Mouse (Mus musculus) heart, adult 2 months (tissue): ENCODE measurements at regions not wholly inside any gene's neighbourhood (a gene's known extent, or its start where the extent isn't known, plus 50 kb on each side); places are given as distances from the start of the nearest gene placed in this dataset.
A peak's percentile ranks its signal among the peaks of the same experiment; 100 is the strongest.

Experiments
- DNase-seq, 2 experiments: peaks; one replicate each; pipeline ENCODE4 v3.0.0; 2021
- H3K27ac ChIP-seq: fragments of 200-600 bp; 2 replicates; pipeline ENCODE4 v1.8.1; 2022
- H3K27me3 ChIP-seq: fragments of 200-500 bp; 2 replicates; pipeline ENCODE4 v1.6.1; 2012; ENCODE audit warnings: mild to moderate bottlenecking, low read length, inconsistent platforms, mixed read lengths; ENCODE audit not compliant: control insufficient read depth, insufficient read depth
- H3K36me3 ChIP-seq: fragments of 200-500 bp; 2 replicates; pipeline ENCODE4 v1.6.1; 2012; ENCODE audit warnings: low read length, inconsistent platforms; ENCODE audit not compliant: control insufficient read depth, insufficient read depth
- H3K4me1 ChIP-seq: fragments of 200-500 bp; 2 replicates; pipeline ENCODE4 v1.6.1; 2011; ENCODE audit warnings: low read length; ENCODE audit not compliant: control insufficient read depth, insufficient read depth
- H3K4me3 ChIP-seq: fragments of 200-600 bp; 2 replicates; pipeline ENCODE4 v1.8.1; 2022
- H3K79me2 ChIP-seq: fragments of 200-500 bp; replicated peaks from 2 replicates; pipeline ENCODE4 v1.6.1; 2012; ENCODE audit warnings: mild to moderate bottlenecking, inconsistent platforms, low read length, moderate library complexity, mixed read lengths; ENCODE audit not compliant: control insufficient read depth, insufficient read depth
- H3K9ac ChIP-seq: fragments of 200-500 bp; 2 replicates; pipeline ENCODE4 v1.6.1; 2012; ENCODE audit warnings: low read depth, mild to moderate bottlenecking, control low read depth, inconsistent platforms, low read length, mixed read lengths
- CTCF ChIP-seq: fragments of 200-600 bp; IDR thresholded peaks from 2 replicates; pipeline ENCODE4 v1.8.1; 2022; ENCODE audit warnings: antibody characterized with exemption, mild to moderate bottlenecking, moderate library complexity
- EP300 ChIP-seq: fragments of 200-500 bp; IDR thresholded peaks from 2 replicates; pipeline ENCODE4 v1.6.1; 2011; ENCODE audit warnings: low read depth, low read length, control low read depth; ENCODE audit not compliant: insufficient read depth
- POLR2A ChIP-seq: fragments of 200-500 bp; IDR thresholded peaks from 2 replicates; pipeline ENCODE4 v1.6.1; 2011; ENCODE audit warnings: mild to moderate bottlenecking, low read depth, low read length, control low read depth; ENCODE audit not compliant: insufficient read depth
- WGBS: fragments of 180-500 bp; shearing (Covaris S2); methylation state at CpG from one replicate; pipeline ENCODE4 v1.1.7; 2018; 5-methylcytosine and 5-hydroxymethylcytosine counted together
- intact Hi-C: fragments of 180-260 bp; cut with DNase I; formaldehyde crosslinking; loops from one replicate; pipeline ENCODE4 v1.15.1; 2025

- Histone ChIP-seq H3K4me1 (no peaks in the 10 kb centered on the region), H3K36me3 (no peaks in the 10 kb centered on the region), H3K9ac (no peak overlapping the region), H3K27me3 (no peaks in the 10 kb centered on the region), H3K27ac (no peak overlapping the region), H3K4me3 (no peak overlapping the region), H3K79me2 (no peaks in the 10 kb centered on the region)
- TF ChIP-seq CTCF (no peak), EP300 (no peak), POLR2A (no peak)
- DNase-seq: no peak
- intact Hi-C loops: no loop called here
- 82% methylated on average over 4 of the region's 4 CpGs for WGBS
Measured at GRCm38 (mm10) chr14:18416319-18416718, 84.7 kb upstream of the Ube2e1 start.

- no peaks in the 10 kb centered on the region for H3K79me2 ChIP-seq
- no peaks in the 10 kb centered on the region for H3K27me3 ChIP-seq
- H3K36me3 ChIP-seq: peaks cover 2% of the 10 kb centered on the region; the same call in 1 of the 2 replicates
- no peak overlapping the region for H3K4me3 ChIP-seq
- no peaks in the 10 kb centered on the region for H3K4me1 ChIP-seq
- H3K9ac ChIP-seq: no peak overlapping the region
- peak overlapping the region; percentile 49 for H3K27ac ChIP-seq
- 89% methylated on average over 4 of the region's 4 CpGs for WGBS
- TF ChIP-seq CTCF: no peak
- DNase-seq: no peak
- intact Hi-C loops: no loop called here
Measured at GRCm38 (mm10) chr14:18398953-18399352, 67.3 kb upstream of the Ube2e1 start.

GRCm38 (mm10) chr14:18396206-18396764, 64.6 kb upstream of the Ube2e1 start:
- Histone ChIP-seq H3K4me1 (no peaks in the 10 kb centered on the region), H3K36me3 (peaks cover 2% of the 10 kb centered on the region; the same call in 1 of the 2 replicates), H3K27ac (no peak overlapping the region), H3K4me3 (no peak overlapping the region), H3K9ac (no peak overlapping the region), H3K79me2 (no peaks in the 10 kb centered on the region), H3K27me3 (no peaks in the 10 kb centered on the region)
- TF ChIP-seq EP300 (no peak), CTCF (no peak), POLR2A (no peak)
- no peak for DNase-seq
- WGBS: 91% methylated on average over 8 of the region's 8 CpGs
- intact Hi-C loops: no loop called here

- Histone ChIP-seq H3K79me2 (no peaks in the 10 kb centered on the region), H3K4me1 (no peaks in the 10 kb centered on the region), H3K27ac (no peak overlapping the region), H3K36me3 (peaks cover 2% of the 10 kb centered on the region; the same call in 1 of the 2 replicates), H3K4me3 (no peak overlapping the region), H3K27me3 (no peaks in the 10 kb centered on the region), H3K9ac (no peak overlapping the region)
- DNase-seq: no peak
- WGBS: 83% methylated on average over 3 of the region's 3 CpGs
- intact Hi-C loops: no loop called here
- TF ChIP-seq POLR2A (no peak), EP300 (no peak), CTCF (no peak)
Measured at GRCm38 (mm10) chr14:18394071-18394745, 62.5 kb upstream of the Ube2e1 start.

- intact Hi-C loops: no loop called here
- H3K27me3 ChIP-seq: no peaks in the 10 kb centered on the region
- H3K36me3 ChIP-seq: no peaks in the 10 kb centered on the region
- no peaks in the 10 kb centered on the region for H3K4me1 ChIP-seq
- TF ChIP-seq POLR2A (no peak), CTCF (no peak), EP300 (no peak)
- no peak overlapping the region for H3K9ac ChIP-seq
- H3K27ac ChIP-seq: no peak overlapping the region
- no peak overlapping the region for H3K4me3 ChIP-seq
- no peaks in the 10 kb centered on the region for H3K79me2 ChIP-seq
- DNase-seq: no peak
- WGBS: 78% methylated on average over 3 of the region's 3 CpGs
Measured at GRCm38 (mm10) chr14:18391824-18392486, 60.3 kb upstream of the Ube2e1 start.

- TF ChIP-seq EP300 (no peak), POLR2A (no peak), CTCF (no peak)
- Histone ChIP-seq H3K4me3 (no peak overlapping the region), H3K36me3 (no peaks in the 10 kb centered on the region), H3K4me1 (no peaks in the 10 kb centered on the region), H3K27ac (no peak overlapping the region), H3K79me2 (no peaks in the 10 kb centered on the region), H3K9ac (no peak overlapping the region), H3K27me3 (no peaks in the 10 kb centered on the region)
- intact Hi-C loops: no loop called here
- 88% methylated on average over 6 of the region's 6 CpGs for WGBS
- no peak for DNase-seq
Measured at GRCm38 (mm10) chr14:18389390-18389789, 57.7 kb upstream of the Ube2e1 start.
